Mouse (Mus musculus) kidney, postnatal 36 days (tissue): ENCODE measurements around the gene Optn.

ENCODE experiments used
- DNase-seq, 2 experiments: peaks; one replicate each; pipeline ENCODE4 v3.0.0; 2021 to 2022; ENCODE audit warnings: mixed read lengths in 2 of 2

Optn gene

DNA sequence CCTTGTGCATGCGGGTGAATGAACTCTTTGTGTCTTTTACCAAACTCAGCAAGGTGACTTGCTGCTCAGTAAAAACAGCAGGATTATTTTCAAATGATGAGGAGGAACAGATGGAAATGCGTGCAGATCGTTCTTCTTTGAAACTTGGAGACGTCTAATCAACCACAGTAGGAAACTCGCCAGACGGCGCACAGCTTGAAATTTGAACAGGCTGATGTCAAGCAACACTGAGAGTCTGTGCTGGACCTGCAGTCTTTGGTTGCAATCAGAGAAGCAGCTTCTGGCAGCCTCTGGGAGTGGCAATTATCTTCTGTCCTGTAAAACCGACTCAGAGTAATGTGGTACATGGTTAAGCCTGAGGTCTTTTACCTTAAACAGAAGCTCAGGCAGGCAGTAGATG is 85.8 kb downstream of the Optn start:
- DNase-seq, result no peak

DNA sequence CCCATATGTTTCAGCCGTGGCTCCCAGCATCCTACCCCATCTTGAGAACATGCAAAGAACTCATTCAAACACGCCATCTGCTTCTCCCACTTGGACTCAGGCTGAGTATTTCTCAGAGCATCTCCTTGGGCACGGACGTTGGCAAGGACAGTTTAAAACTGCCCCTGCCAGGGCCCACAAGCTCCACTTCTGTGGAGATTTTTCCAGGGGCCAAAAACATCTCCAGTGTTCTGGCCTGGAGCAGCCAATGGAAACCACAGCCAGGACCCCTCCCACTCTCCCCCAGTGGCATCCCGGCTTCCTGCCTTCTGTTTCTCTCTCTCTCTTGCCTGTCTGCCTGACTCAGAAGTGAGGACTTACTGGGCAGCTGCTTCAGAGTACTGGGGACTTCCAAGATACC is 88.0 kb downstream of the Optn start, which contains the start of gene Ucma:
Gene Ucma (plus strand): TSS at position 316 of the 400 bp plus-strand sequence.
- DNase-seq, result no peak
